Mouse (Mus musculus): Measurements from ENCODE around the gene Gm6034. TPM values are rescaled to one million over a fixed set of nuclear protein-coding genes. Genes with fewer than 3 reads are reported as not detected.
"Not testable (repeated sequence)": the region's sequence is repeated elsewhere in the genome, so short reads cannot be mapped to it uniquely, and the experiment has no call there.

Gm6034 gene
- not detected for total RNA-seq (2021)
- long read RNA-seq, experiment 1, result 0 reads
- long read RNA-seq, experiment 2, result 0 reads

- peak; percentile 69 to 89 for DNase-seq (ENCODE audit: low spot score in 2 of 2)
- intact Hi-C loops (cut with DNase I), result not testable (repeated sequence)
These were observed at the start of gene Gm6034, which contains the start of gene H2-T22 for GRCm38 (mm10) chr17:36042610-36043169. Gene Gm6034 (plus strand): TSS chr17:36042961. Gene H2-T22 (minus strand): TSS chr17:36042747.

- peak; percentile 83 to 84 for DNase-seq (ENCODE audit: low spot score in 2 of 2)
- intact Hi-C loops (cut with DNase I), result loop anchor here (2.0 kb wide), 1 partner anchor 57 kb away; no protein-coding TSS in a partner anchor
These were observed 49.1 kb upstream of the Gm6034 start for GRCm38 (mm10) chr17:35993675-35994074.

GRCm38 (mm10) chr17:35994175-35994878 lies 48.4 kb upstream of the Gm6034 start:
- intact Hi-C loops (cut with DNase I), result no loop called here
- peak; percentile 80 to 86 for DNase-seq (ENCODE audit: low spot score in 2 of 2)

- intact Hi-C loops (cut with DNase I), result loop anchor here (5.0 kb wide), 2 partner anchors 117 to 197 kb away; partner anchors contain the start of gene H2-T3
- no peak for DNase-seq (ENCODE audit: low spot score in 2 of 2)
These were observed 47.9 kb upstream of the Gm6034 start for GRCm38 (mm10) chr17:35994879-35995240.

GRCm38 (mm10) chr17:35996949-35997348 lies 45.8 kb upstream of the Gm6034 start:
- intact Hi-C loops (cut with DNase I), result loop anchor here (2.0 to 5.0 kb wide), 3 partner anchors 40 to 195 kb away; partner anchors contain the start of gene H2-T3
- DNase-seq (ENCODE audit: low spot score in 2 of 2), result peak; percentile 95 to 97

- DNase-seq (ENCODE audit: low spot score in 2 of 2), result no peak
- intact Hi-C loops (cut with DNase I), result loop anchor here (2.0 to 5.0 kb wide), 3 partner anchors 39 to 194 kb away; partner anchors contain the start of gene H2-T3
These were observed 44.8 kb upstream of the Gm6034 start for GRCm38 (mm10) chr17:35997713-35998510.

- DNase-seq (ENCODE audit: low spot score in 2 of 2), result no peak
- intact Hi-C loops (cut with DNase I), result loop anchor here (5.0 kb wide), 2 partner anchors 114 to 194 kb away; partner anchors contain the start of gene H2-T3
These were observed 44.0 kb upstream of the Gm6034 start for GRCm38 (mm10) chr17:35998545-35999305.

GRCm38 (mm10) chr17:35999356-35999755 lies 43.4 kb upstream of the Gm6034 start:
- intact Hi-C loops (cut with DNase I), result loop anchor here (5.0 kb wide), 2 partner anchors 113 to 193 kb away; partner anchors contain the start of gene H2-T3
- DNase-seq (ENCODE audit: low spot score in 2 of 2), result no peak

GRCm38 (mm10) chr17:36000349-36000748 lies 42.4 kb upstream of the Gm6034 start:
- intact Hi-C loops (cut with DNase I), result no loop called here
- DNase-seq (ENCODE audit: low spot score in 2 of 2), result no peak

GRCm38 (mm10) chr17:36001121-36001897 lies 41.5 kb upstream of the Gm6034 start:
- no peak for DNase-seq (ENCODE audit: low spot score in 2 of 2)

GRCm38 (mm10) chr17:36001966-36002365 lies 40.8 kb upstream of the Gm6034 start:
- no peak for DNase-seq (ENCODE audit: low spot score in 2 of 2)
- intact Hi-C loops (cut with DNase I), result no loop called here

More at GRCm38 (mm10) chr17:36001121-36001897, 41.5 kb upstream of the Gm6034 start:
- intact Hi-C loops (cut with DNase I), result no loop called here

- no peak for DNase-seq (ENCODE audit: low spot score in 2 of 2)
- intact Hi-C loops (cut with DNase I), result no loop called here
These were observed 39.4 kb upstream of the Gm6034 start for GRCm38 (mm10) chr17:36003331-36003730.

GRCm38 (mm10) chr17:36004409-36004808 lies 38.4 kb upstream of the Gm6034 start:
- intact Hi-C loops (cut with DNase I); DNase-seq (ENCODE audit: low spot score in 2 of 2): not testable (repeated sequence)

GRCm38 (mm10) chr17:36014977-36015376 lies 27.8 kb upstream of the Gm6034 start:
- intact Hi-C loops (cut with DNase I), result no loop called here
- DNase-seq (ENCODE audit: low spot score in 2 of 2), result no peak

- no peak for DNase-seq (ENCODE audit: low spot score in 2 of 2)
- intact Hi-C loops (cut with DNase I), result no loop called here
These were observed 25.7 kb upstream of the Gm6034 start for GRCm38 (mm10) chr17:36017046-36017445.

GRCm38 (mm10) chr17:36018979-36019378 lies 23.8 kb upstream of the Gm6034 start:
- DNase-seq (ENCODE audit: low spot score in 2 of 2), result no peak
- intact Hi-C loops (cut with DNase I), result no loop called here

- no peak for DNase-seq (ENCODE audit: low spot score in 2 of 2)
- intact Hi-C loops (cut with DNase I), result no loop called here
These were observed 23.2 kb upstream of the Gm6034 start for GRCm38 (mm10) chr17:36019519-36019918.
